In genomic region chr14:121898509-121898908, GRCm38 (mm10) we compare ENCODE assay signal across 14 mouse cellular contexts. TPM values are rescaled to one million over a fixed set of nuclear protein-coding genes. Genes with fewer than 3 reads are reported as not detected.
A peak's percentile ranks its signal among the peaks of the same experiment; 100 is the strongest.
DNase-seq lines count a peak whose midpoint lies in the region; ATAC-seq and TF ChIP-seq lines count a peak whose summit lies in the region.
"Had no signal": no experiment of that assay in that cellular context is flagged by ENCODE, and none has a peak within 500 bp of the region (broad histone marks: within the 10 kb centered on the region; RNA-seq: fewer than 3 reads in every experiment).

No protein-coding gene starts in this region.

- no peak overlapping the region for H3K27ac ChIP-seq in left cerebral cortex, adult 2 months
- H3K27ac ChIP-seq: hindbrain, embryonic 15.5 days; layer of hippocampus, adult 2 months; macrophage had no signal

- intact Hi-C loops in left cerebral cortex, adult 2 months (cut with DNase I), result no loop called here
- intact Hi-C loops in heart, postnatal 14 days (cut with DNase I), result no loop called here

- DNase-seq in kidney, adult 9 months, result peak; percentile 35
- DNase-seq in kidney, postnatal 4 days, result no peak
- DNase-seq in CD8-positive naive resting alpha-beta T cell, adult 2 months (ENCODE audit: low read depth in 2 of 2, low spot score in 2 of 2), result peak; percentile 62 to 72
- DNase-seq in thymus, postnatal 14 days, result peak; percentile 43
- DNase-seq in left cerebral cortex, adult 2 months (ENCODE audit: extremely low spot score in 1 of 2, low spot score in 2 of 2), result no peak
- DNase-seq in heart, postnatal 14 days, result no peak
- DNase-seq in embryo, embryonic 11 days, result no peak
- DNase-seq: heart, adult 18-20 months; lung, adult 18-20 months had no signal

- peak; percentile 53 for ATAC-seq in megakaryocyte, adult 5-6 weeks (ENCODE audit: poor library complexity, severe bottlenecking)

- H3K4me3 ChIP-seq in left cerebral cortex, adult 2 months, result no peak overlapping the region
- H3K4me3 ChIP-seq: hindbrain, embryonic 15.5 days; layer of hippocampus, adult 2 months had no signal

- TF ChIP-seq CTCF in left cerebral cortex, adult 2 months (IDR thresholded peaks at IDR 0.05), result no peak

RNA-seq across cellular contexts. Expression of gene Gpr18, which starts 17.1 kb away (rescaled TPM):
- total RNA-seq in megakaryocyte, adult 5-6 weeks (2015), result 11.3 and 16.1 TPM in 2 replicates
- total RNA-seq in megakaryocyte, adult 5-6 weeks (2017), result 11.9 and 12.9 TPM in 2 replicates
- not detected for total RNA-seq in left cerebral cortex, adult 2 months (2021)
- under 1 TPM in 1 of 2 experiments, not detected in 1; 0.39 TPM for total RNA-seq in heart, postnatal 14 days (2021)
- total RNA-seq: layer of hippocampus, adult 2 months; left cerebral cortex, adult 8-10 months had no signal

RNA-seq across cellular contexts. Expression of gene Ubac2, which starts 20.1 kb away (rescaled TPM):
- total RNA-seq in megakaryocyte, adult 5-6 weeks (2015), result 34.2 and 35.6 TPM in 2 replicates
- total RNA-seq in megakaryocyte, adult 5-6 weeks (2017), result 19.3 and 27.3 TPM in 2 replicates
- total RNA-seq in left cerebral cortex, adult 2 months (2021), result 10 to 100 TPM; 34.0 to 36.9 TPM
- 10 to 100 TPM; 23.3 to 23.8 TPM for total RNA-seq in heart, postnatal 14 days (2021)

Comparison
In these comparisons a context has a peak if more than half of its experiments do, and no peak if none do; other contexts are left out.
1. DNase-seq: peak in kidney, adult 9 months (single experiment), CD8-positive naive resting alpha-beta T cell, adult 2 months (2 of 2) and thymus, postnatal 14 days (single experiment); none in kidney, postnatal 4 days (0 of 2), left cerebral cortex, adult 2 months (0 of 2), heart, postnatal 14 days (0 of 2) and embryo, embryonic 11 days (single experiment).
2. RNA of gene Gpr18, which starts 17.1 kb away (total RNA-seq): 11.3 to 16.1 TPM in megakaryocyte, adult 5-6 weeks; 0.39 TPM in heart, postnatal 14 days and not detected in left cerebral cortex, adult 2 months; every median in the first group is over 4 times any median in the second.